Mouse (Mus musculus) brain, embryonic 14.5 days (tissue): Measurements from ENCODE around the gene Serpinb9d.
"Not testable (repeated sequence)": the region's sequence is repeated elsewhere in the genome, so short reads cannot be mapped to it uniquely, and the experiment has no call there.

Experiments used
- CTCF ChIP-seq: fragments of 200-500 bp; IDR thresholded peaks from 2 replicates; pipeline ENCODE4 v1.5.1; 2012; ENCODE audit warnings: inconsistent platforms, mild to moderate bottlenecking, moderate library complexity, borderline replicate concordance; ENCODE audit not compliant: insufficient read depth, insufficient read length; ENCODE audit errors: extremely low read depth
- POLR2A ChIP-seq: fragments of 200-500 bp; IDR thresholded peaks from 2 replicates; pipeline ENCODE4 v1.6.1; 2012; ENCODE audit warnings: mild to moderate bottlenecking, inconsistent platforms, borderline replicate concordance; ENCODE audit not compliant: poor library complexity, insufficient read depth, insufficient read length, severe bottlenecking; ENCODE audit errors: extremely low read depth

DNA sequence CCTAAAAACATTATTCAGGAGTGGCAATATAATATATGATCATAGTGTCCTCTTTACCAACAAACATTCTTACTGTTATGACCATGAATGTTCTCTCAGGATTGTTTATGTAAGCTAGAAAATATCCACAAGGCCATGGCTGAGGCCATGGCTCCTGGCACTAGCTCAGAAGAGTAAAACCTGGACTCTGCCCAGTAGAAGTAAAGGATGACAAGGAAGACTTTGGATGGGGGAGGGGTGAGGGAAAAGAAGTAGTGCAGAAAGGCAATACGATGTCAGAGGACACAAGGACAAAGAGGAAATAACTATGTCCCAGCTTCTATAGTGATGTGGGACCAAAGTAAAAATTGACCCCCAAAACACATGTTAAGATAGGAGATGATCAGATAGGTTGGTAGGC, 2.3 kb upstream of the Serpinb9d start:
- not testable (repeated sequence) for TF ChIP-seq POLR2A, CTCF
